Mouse (Mus musculus) spleen, adult 12 weeks (tissue): ENCODE data around the gene Fgf12.

Experiments used
- DNase-seq: peaks from one replicate; pipeline ENCODE4 v3.0.0; 2022; ENCODE audit warnings: low spot score

Gene Fgf12

GRCm38 (mm10) chr16:28311618-28312017 is 441.2 kb downstream of the Fgf12 start:
- DNase-seq = no peak

- DNase-seq = no peak
Observed at GRCm38 (mm10) chr16:28303889-28304288, 449.0 kb downstream of the Fgf12 start.

DNA sequence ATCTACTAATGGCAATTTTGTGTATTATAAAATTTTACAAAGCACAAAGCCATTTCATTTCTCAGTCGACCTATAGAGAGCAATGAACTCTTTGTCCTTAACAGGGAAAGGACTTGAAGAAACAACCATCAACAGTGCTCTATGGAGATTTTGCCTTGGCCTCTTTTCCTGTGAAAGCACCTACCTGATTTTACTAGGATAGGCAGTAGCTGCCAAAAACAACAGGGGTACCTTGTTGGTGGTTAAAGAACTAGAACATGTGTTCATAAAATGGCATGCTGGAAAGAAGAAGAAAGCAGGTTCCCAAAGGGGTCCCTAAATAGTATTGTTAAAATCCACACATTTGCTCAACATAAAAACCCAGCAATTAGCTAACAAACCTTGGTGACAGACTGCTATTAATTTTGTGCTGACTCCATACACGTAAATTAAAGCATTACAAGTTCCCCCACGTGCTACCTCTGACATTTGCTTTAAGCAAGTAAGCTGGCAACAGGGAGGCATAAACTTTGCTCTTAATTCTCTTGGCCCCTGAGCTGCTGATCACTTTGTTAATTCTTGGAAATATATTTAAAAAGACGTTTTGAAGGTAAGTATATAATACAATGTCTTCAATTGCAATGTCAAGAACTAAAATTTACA is 463.1 kb downstream of the Fgf12 start:
- DNase-seq = no peak

DNA sequence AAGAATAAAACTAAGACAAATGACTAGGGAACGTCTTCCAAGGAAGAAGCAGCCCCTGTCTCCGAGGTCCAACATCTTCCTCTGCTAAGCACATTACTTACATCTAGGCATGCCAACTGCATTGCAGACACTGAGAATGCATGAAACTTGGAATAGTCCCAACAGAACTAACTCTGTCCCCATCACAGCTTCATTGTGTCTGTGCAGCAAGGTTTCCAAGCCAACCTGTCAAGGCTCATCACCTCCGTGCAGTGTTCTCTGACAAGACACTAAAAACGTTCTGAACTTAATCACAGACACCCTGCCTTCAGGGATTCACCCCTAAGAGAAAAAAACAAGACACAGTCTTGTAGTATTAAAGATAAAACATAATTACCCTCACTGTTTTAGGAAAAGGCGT is 495.0 kb downstream of the Fgf12 start:
- DNase-seq = no peak

DNA sequence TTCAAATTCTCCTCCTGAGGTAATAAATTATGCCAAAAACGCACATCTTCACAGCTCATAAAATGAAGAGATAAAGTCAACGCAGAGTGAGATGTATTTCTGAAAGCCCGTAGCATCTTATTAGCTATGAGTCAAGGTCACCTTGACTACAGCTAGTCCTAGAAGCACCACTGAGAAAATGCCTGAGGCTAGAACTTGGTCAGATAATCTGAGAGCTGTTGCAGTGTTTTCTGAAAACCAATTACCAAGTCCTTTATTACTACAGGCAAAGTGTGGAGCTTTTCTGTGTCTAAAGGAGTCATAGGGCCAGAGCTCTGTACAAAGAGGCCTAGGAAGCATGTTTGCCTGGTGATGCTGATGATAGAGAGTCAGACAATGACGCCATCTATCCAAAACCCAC is 498.6 kb downstream of the Fgf12 start:
- no peak for DNase-seq

DNA sequence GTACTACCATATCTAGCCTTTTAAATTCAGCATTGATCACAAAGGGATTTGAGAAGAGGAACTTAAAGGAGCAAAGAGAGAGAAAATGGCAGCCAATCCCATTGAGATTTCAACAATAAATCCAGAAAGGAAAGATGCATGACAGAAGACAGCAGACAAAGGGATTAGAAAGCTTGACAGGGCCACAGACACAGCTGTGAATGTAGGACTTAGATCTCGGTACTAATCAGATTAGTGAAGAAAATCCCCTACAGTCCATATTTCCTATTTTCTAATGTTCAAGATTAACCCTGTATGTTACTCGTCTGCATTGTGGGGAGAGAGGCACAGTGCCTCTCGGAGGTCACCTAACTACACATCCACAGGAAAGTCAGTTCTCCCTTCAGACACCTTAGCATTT is 500.9 kb downstream of the Fgf12 start:
- no peak for DNase-seq

GRCm38 (mm10) chr16:28242867-28243649 is 509.8 kb downstream of the Fgf12 start:
- no peak for DNase-seq

DNA sequence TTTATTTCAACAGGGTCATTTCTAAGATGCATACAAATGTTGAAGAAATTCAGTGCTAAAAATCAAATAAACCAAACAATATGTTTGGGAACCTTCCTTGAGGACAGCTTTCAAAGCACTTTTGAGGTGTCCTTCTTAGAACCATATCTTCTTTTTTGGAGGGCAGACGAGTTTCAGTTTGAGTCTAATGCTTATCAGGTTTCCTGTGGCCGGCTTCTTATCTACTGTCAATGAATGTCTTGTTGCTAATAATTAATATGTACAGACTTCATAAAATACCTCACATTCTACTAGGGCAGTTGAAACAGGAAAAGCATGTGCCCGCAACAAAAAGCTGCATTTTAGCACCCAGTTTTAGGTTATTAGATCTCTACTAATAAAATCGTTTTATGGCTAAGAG is 513.5 kb downstream of the Fgf12 start:
- DNase-seq = no peak

GRCm38 (mm10) chr16:28238019-28238868 is 514.6 kb downstream of the Fgf12 start:
- no peak for DNase-seq

DNA sequence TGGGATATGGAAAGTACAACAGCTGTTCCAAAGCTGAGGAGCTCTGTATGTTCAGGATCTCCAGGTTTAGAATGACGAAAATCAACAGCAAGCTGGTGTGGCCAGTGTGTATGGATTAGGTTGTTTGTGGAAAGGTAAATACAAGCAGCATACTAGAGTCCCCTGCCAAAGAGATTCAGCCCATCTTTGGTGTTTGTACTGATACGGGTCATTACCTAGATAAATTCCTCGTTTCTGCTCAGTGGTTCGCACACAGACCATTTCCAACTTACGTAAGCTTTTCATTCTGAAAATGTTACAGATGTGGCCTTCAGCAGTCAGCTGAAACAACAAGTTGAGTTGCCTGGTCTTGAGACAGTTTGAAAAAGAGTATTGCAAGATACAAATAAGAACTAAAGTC is 536.9 kb downstream of the Fgf12 start:
- DNase-seq = no peak

DNA sequence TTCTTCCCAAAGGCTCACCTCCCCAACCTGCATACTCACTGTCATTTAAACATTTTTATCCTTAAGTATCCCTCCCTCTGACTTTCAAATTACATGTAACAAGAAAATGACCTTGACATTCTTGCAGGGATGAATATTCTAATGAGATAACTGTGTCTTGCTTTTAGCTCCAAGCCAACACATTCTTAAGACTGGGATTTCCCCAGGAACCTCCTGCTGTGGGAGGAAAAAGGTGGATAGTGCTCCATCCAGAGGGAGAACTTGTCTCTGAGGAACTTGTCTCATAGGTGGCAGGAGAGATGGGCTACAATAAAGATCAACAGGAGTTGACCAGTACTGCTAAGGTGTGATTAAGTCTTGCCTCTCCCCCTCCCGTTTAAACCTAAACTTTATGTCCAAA is 540.5 kb downstream of the Fgf12 start:
- no peak for DNase-seq

DNA sequence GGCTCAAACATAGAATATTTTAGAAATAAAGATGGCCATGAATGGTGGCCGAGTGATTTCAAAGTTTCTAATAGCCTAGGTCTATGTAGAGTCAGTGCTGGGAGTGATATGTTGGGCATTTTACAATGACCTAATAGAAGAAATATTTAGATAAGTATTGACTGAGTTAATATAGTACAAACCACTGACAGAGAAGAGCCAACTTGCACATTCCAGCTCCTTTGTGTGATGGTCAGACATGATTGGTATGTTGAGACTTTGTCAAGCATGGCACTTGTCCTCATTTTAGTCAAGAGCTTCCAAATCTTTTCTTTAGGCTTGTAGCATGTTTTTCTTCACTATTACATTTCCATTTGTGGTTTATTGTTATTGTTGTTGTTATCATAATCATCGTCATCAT is 596.4 kb downstream of the Fgf12 start:
- DNase-seq = no peak

GRCm38 (mm10) chr16:28140972-28141371 is 611.9 kb downstream of the Fgf12 start:
- no peak for DNase-seq

GRCm38 (mm10) chr16:28127006-28127405 is 625.9 kb downstream of the Fgf12 start:
- no peak for DNase-seq
